Mouse (Mus musculus) CD4-positive, CD25-positive, alpha-beta regulatory T cell, adult 4 months (primary cell): ENCODE results near the gene Gm5799. TPM values are rescaled to one million over a fixed set of nuclear protein-coding genes. Genes with fewer than 3 reads are reported as not detected.
"Not testable (repeated sequence)": the region's sequence is repeated elsewhere in the genome, so short reads cannot be mapped to it uniquely, and the experiment has no call there.

Source experiments
- ATAC-seq: one replicate; pipeline ENCODE4 v1.8.0; 2017
- polyA plus RNA-seq, 2 experiments: library from polyadenylated mRNA; unstranded; fragments of 100-300 nt; shearing (Covaris generic); gene quantifications; one replicate each; pipeline ENCODE4 v1.2.1; 2017

Gm5799 gene
- polyA plus RNA-seq: not detected

GRCm38 (mm10) chr14:43543276-43543675 lies at the start of gene Gm5799:
Gene Gm5799 (plus strand): TSS chr14:43543576.
- ATAC-seq: not testable (repeated sequence)

GRCm38 (mm10) chr14:43531052-43532010 lies 12.0 kb upstream of the Gm5799 start:
- ATAC-seq: not testable (repeated sequence)

GRCm38 (mm10) chr14:43532011-43532383 lies 11.4 kb upstream of the Gm5799 start:
- ATAC-seq: not testable (repeated sequence)

GRCm38 (mm10) chr14:43532387-43532786 lies 11.0 kb upstream of the Gm5799 start:
- not testable (repeated sequence) for ATAC-seq

GRCm38 (mm10) chr14:43538144-43538543 lies 5.2 kb upstream of the Gm5799 start:
- ATAC-seq: not testable (repeated sequence)

GRCm38 (mm10) chr14:43546281-43546680 lies 2.9 kb downstream of the Gm5799 start:
- ATAC-seq: not testable (repeated sequence)

GRCm38 (mm10) chr14:43552271-43552670 lies 8.9 kb downstream of the Gm5799 start:
- ATAC-seq: not testable (repeated sequence)

- ATAC-seq: not testable (repeated sequence)
These were observed 34.6 kb downstream of the Gm5799 start for GRCm38 (mm10) chr14:43577969-43578368.

GRCm38 (mm10) chr14:43579046-43579445 lies 35.7 kb downstream of the Gm5799 start, which contains the start of gene Gm17654:
Gene Gm17654 (minus strand): TSS chr14:43579146.
- not testable (repeated sequence) for ATAC-seq

Other genes with a start within 250 kb of the Gm5799 start
- gene Gm8127, start 249.7 kb upstream of the Gm5799 start, polyA plus RNA-seq: not detected
- not detected for gene 1700001F09Rik, start 195.8 kb upstream of the Gm5799 start, polyA plus RNA-seq
- not detected for gene Gm8138, start 127.2 kb upstream of the Gm5799 start, polyA plus RNA-seq
- gene Gm17654, start 35.6 kb downstream of the Gm5799 start, polyA plus RNA-seq: not detected
- gene Gm10375, start 64.4 kb downstream of the Gm5799 start, polyA plus RNA-seq: not detected
- gene Gm8165, start 133.6 kb downstream of the Gm5799 start, polyA plus RNA-seq: not detected
- gene Gm7324, start 154.3 kb downstream of the Gm5799 start, polyA plus RNA-seq: 1 to 10 TPM in 1 of 2 experiments, under 1 TPM in 1; 0.68 to 3.3 TPM
- not detected for gene Gm16506, start 183.9 kb downstream of the Gm5799 start, polyA plus RNA-seq
- not detected for gene Gm6526, start 204.3 kb downstream of the Gm5799 start, polyA plus RNA-seq
- not detected for gene Gm8180, start 241.2 kb downstream of the Gm5799 start, polyA plus RNA-seq